Mouse (Mus musculus): ENCODE data around the gene Defa26.
"Not testable (repeated sequence)": the region's sequence is repeated elsewhere in the genome, so short reads cannot be mapped to it uniquely, and the experiment has no call there.

Defa26 gene

GRCm38 (mm10) chr8:21617883-21618282 is at the start of gene Defa26:
Defa26 (plus strand) TSS chr8:21618183.
- DNase-seq = not testable (repeated sequence)

DNA sequence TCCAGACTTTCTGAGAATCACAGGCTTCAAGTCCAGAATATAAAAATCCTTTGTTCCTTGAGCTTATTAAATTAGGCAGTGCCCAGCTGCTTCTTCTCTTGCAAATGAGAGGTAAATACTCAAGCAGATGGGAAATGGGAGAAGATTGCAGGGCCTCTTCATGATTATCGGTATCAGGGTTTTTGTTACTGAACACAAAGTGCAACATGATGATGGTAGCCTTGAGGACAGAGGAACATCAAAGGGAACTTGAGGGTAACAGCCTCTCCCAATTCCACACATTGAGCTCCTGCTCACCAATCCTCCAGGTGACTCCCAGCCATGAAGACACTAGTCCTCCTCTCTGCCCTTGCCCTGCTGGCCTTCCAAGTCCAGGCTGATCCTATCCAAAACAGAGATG is 35.3 kb upstream of the Defa26 start, which contains the start of gene Defa28:
TSS of gene Defa28 (plus strand) at position 301 of the 400 bp plus-strand sequence.
- not testable (repeated sequence) for DNase-seq

- DNase-seq = not testable (repeated sequence)
Measured at GRCm38 (mm10) chr8:21594408-21594807, 23.6 kb upstream of the Defa26 start, which contains the start of gene Gm7861. Gm7861 (minus strand) TSS chr8:21594508.

DNA sequence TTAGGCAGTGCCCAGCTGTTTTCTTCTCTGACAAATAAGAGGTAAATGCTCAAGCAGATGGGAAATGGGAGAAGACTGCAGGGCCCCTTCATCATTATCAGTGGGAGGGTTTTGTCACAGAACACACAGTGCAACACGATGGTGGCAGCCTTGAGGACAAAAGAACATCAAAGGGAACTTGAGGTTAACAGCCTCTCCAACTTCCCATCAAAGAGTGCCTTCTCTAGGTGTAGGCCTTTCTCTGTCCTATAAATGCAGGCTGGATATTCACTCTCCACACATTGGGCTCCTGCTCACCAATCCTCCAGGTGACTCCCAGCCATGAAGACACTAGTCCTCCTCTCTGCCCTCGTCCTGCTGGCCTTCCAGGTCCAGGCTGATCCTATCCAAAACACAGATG is 37.5 kb downstream of the Defa26 start, which contains the start of gene Defa17:
TSS of gene Defa17 (plus strand) at position 301 of the 400 bp plus-strand sequence.
- DNase-seq = not testable (repeated sequence)

- DNase-seq = not testable (repeated sequence)
Measured at GRCm38 (mm10) chr8:21665497-21665896, 47.5 kb downstream of the Defa26 start, which contains the start of gene Defa34. Defa34 (plus strand) TSS chr8:21665797.

All from cerebellum, postnatal 36 days (tissue).